Mouse (Mus musculus): Measurements from ENCODE around the gene Repin1. TPM values are rescaled to one million over a fixed set of nuclear protein-coding genes. Genes with fewer than 3 reads are reported as not detected.

The Repin1 gene
- polyA plus RNA-seq, 1 experiment from 2014 or later, result 44.3 TPM

GRCm38 (mm10) chr6:48582037-48582436 is 11.6 kb upstream of the Repin1 start:
- H3K9ac ChIP-seq, result no peak overlapping the region

DNA sequence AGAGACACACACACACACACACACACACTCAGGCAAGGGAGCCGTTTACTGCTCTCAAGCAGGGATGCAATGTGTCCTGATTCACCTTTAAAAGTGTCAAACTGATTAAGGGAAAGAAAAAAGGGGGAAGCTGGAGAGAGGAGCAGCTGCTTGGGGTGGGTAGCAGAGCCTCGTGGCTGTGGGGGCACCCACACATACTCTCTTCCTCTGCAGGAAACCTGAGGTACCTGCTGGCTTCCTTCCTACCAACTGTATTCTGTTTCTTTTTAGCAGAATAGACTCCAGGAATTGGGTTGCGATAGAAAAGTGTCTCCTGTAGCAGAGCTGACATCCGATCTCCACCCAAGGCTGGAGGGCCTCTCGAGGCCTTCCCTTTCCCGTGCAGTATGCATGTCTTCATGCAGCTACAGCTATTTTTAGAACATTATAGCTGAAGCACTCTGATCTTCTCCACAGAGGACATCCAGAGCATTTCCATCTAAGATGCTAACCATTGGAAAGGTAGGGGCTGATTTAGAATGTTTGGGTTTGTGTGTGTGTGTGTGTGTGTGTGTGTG is 4.4 kb upstream of the Repin1 start, which contains the start of gene Gm45021:
TSS of gene Gm45021 (plus strand) at position 417 of the 557 bp plus-strand sequence.
- Histone ChIP-seq H3K9ac (no peak within 1 kb of the TSS), H3K9me3 (no peaks in the 10 kb centered on the region), H3K27ac (replicated peaks) (no peak within 1 kb of the TSS), H3K4me1 (replicated peaks) (peaks cover 7% of the 10 kb centered on the region), H3K4me2 (no peak within 1 kb of the TSS), H3K4me3 (no peak within 1 kb of the TSS), H3K36me3 (no peaks in the 10 kb centered on the region), H3K27me3 (no peaks in the 10 kb centered on the region)
- WGBS, result 70% methylated on average over 6 of the region's 6 CpGs
- no peak for ATAC-seq (ENCODE audit: low FRiP score, low read depth)

More at GRCm38 (mm10) chr6:48582037-48582436, 11.6 kb upstream of the Repin1 start:
- Histone ChIP-seq H3K27me3 (no peaks in the 10 kb centered on the region), H3K4me3 (no peak overlapping the region), H3K9me3 (no peaks in the 10 kb centered on the region), H3K27ac (replicated peaks) (no peak overlapping the region), H3K4me1 (replicated peaks) (no peaks in the 10 kb centered on the region), H3K4me2 (no peak overlapping the region), H3K36me3 (no peaks in the 10 kb centered on the region)
- ATAC-seq (ENCODE audit: low FRiP score, low read depth), result 0 out of 2 replicates have a peak, but pooled peaks have one; percentile 27
- WGBS, result 73% methylated on average over 3 of the region's 3 CpGs

GRCm38 (mm10) chr6:48591221-48591845 is 2.4 kb upstream of the Repin1 start:
- Histone ChIP-seq H3K27ac (replicated peaks) (no peak overlapping the region), H3K4me1 (replicated peaks) (peaks cover 20% of the 10 kb centered on the region), H3K4me3 (no peak overlapping the region), H3K9ac (no peak overlapping the region), H3K36me3 (peaks cover 7% of the 10 kb centered on the region), H3K4me2 (no peak overlapping the region), H3K27me3 (no peaks in the 10 kb centered on the region), H3K9me3 (0 out of 2 replicates have a peak, but pooled peaks cover 5% of the 10 kb centered on the region)
- no peak for ATAC-seq (ENCODE audit: low FRiP score, low read depth)
- 69% methylated on average over 3 of the region's 3 CpGs for WGBS

DNA sequence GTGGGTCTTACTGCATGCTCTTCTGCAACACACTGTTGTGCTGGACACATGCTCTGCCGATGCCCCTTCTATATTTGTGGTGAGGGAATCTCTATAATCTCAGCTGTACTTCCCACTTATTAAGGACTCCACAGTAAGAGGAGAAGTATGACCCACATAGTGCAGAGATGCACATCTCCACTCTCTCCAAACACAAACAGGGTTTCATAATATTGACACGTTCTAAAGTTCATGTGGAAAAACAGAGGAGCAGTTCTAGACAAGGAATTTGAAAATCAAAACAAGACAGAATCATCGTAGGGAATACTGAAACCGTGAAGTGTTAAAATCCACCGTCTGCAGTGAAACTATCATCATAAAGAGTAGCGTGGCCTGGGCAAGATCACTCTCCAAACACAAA is 1.8 kb upstream of the Repin1 start:
- no peak overlapping the region for H3K4me2 ChIP-seq
- no peaks in the 10 kb centered on the region for H3K27me3 ChIP-seq
- no peak overlapping the region for H3K9ac ChIP-seq
- H3K4me3 ChIP-seq, result no peak overlapping the region
- H3K9me3 ChIP-seq, result peaks cover 11% of the 10 kb centered on the region; the same call in 1 of the 2 replicates
- no peak overlapping the region for H3K27ac ChIP-seq (replicated peaks)
- H3K4me1 ChIP-seq (replicated peaks), result peaks cover 20% of the 10 kb centered on the region
- no peak for ATAC-seq (ENCODE audit: low FRiP score, low read depth)
- peaks cover 12% of the 10 kb centered on the region for H3K36me3 ChIP-seq
- 90% methylated on average over 6 of the region's 6 CpGs for WGBS

GRCm38 (mm10) chr6:48594043-48594738 is 508 bp downstream of the Repin1 start:
- H3K4me1 ChIP-seq (replicated peaks), result peaks cover 20% of the 10 kb centered on the region
- peaks cover 35% of the 10 kb centered on the region for H3K36me3 ChIP-seq
- WGBS, result under 1% methylated on average over 41 of the region's 41 CpGs
- no peaks in the 10 kb centered on the region for H3K27me3 ChIP-seq
- H3K4me2 ChIP-seq, result peak overlapping the region; percentile 80
- peak overlapping the region; percentile 94 for H3K9ac ChIP-seq
- ATAC-seq (ENCODE audit: low FRiP score, low read depth), result peak; percentile 83
- H3K27ac ChIP-seq (replicated peaks), result peak overlapping the region; percentile 99
- peaks cover 22% of the 10 kb centered on the region for H3K9me3 ChIP-seq
- peak overlapping the region; percentile 89 for H3K4me3 ChIP-seq

DNA sequence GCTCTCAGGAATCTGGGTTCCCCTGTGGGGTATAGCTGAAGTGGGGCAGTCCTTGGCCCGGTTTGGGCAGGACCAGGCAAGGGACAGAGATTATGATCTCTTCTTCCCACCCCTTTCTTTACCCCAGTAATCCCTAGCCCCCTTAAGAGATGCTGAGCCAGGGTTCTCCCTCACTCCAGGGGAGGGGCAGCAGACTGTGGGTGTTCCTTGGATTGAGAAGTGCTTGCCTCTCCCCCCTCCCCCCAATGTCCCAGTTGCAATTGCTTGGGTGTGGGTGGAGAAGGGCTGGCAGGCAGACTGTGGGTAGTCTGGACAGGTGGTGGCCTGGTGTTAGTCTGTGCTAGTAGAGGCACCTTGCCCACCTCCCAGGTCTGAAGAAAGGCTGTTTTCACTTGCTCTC is 1.6 kb downstream of the Repin1 start:
- peaks cover 46% of the 10 kb centered on the region for H3K36me3 ChIP-seq

GRCm38 (mm10) chr6:48596545-48597232 is 3.0 kb downstream of the Repin1 start:
- 96% methylated on average over 45 of the region's 45 CpGs for WGBS
- Histone ChIP-seq H3K4me2 (no peak overlapping the region), H3K9ac (no peak overlapping the region), H3K27ac (replicated peaks) (no peak overlapping the region), H3K27me3 (no peaks in the 10 kb centered on the region), H3K36me3 (peaks cover 46% of the 10 kb centered on the region), H3K4me3 (no peak overlapping the region), H3K4me1 (replicated peaks) (peaks cover 31% of the 10 kb centered on the region), H3K9me3 (peaks cover 22% of the 10 kb centered on the region)
- no peak for ATAC-seq (ENCODE audit: low FRiP score, low read depth)

More for the DNA sequence above, 1.6 kb downstream of the Repin1 start:
- 62% methylated on average over 1 of the region's 1 CpGs for WGBS
- Histone ChIP-seq H3K27me3 (no peaks in the 10 kb centered on the region), H3K4me3 (peak overlapping the region; percentile 89), H3K27ac (replicated peaks) (no peak overlapping the region), H3K9me3 (peaks cover 22% of the 10 kb centered on the region), H3K4me2 (peak overlapping the region; percentile 80), H3K4me1 (replicated peaks) (peaks cover 20% of the 10 kb centered on the region), H3K9ac (no peak overlapping the region)
- no peak for ATAC-seq (ENCODE audit: low FRiP score, low read depth)

DNA sequence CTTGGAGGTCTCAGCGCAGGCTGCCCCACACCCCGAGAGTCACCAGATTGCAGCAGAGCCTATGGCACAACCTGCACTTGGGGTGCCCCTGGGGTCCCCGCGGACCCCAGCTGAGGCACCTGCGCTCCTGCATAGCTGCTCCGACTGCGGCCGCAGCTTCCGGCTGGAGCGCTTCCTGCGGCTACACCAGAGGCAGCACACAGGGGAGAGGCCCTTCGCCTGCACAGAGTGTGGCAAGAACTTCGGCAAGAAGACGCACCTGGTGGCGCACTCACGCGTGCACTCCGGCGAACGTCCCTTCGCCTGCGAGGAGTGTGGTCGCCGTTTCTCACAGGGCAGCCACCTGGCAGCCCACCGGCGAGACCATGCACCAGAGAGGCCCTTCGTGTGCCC is 3.5 kb downstream of the Repin1 start:
- Histone ChIP-seq H3K27me3 (no peaks in the 10 kb centered on the region), H3K36me3 (peaks cover 46% of the 10 kb centered on the region), H3K4me3 (no peak overlapping the region), H3K4me1 (replicated peaks) (peaks cover 31% of the 10 kb centered on the region), H3K9me3 (peaks cover 22% of the 10 kb centered on the region), H3K27ac (replicated peaks) (no peak overlapping the region), H3K9ac (no peak overlapping the region), H3K4me2 (no peak overlapping the region)
- 97% methylated on average over 27 of the region's 27 CpGs for WGBS
- no peak for ATAC-seq (ENCODE audit: low FRiP score, low read depth)

- H3K4me1 ChIP-seq (replicated peaks), result peaks cover 21% of the 10 kb centered on the region
- H3K9me3 ChIP-seq, result peaks cover 22% of the 10 kb centered on the region
- no peak overlapping the region for H3K9ac ChIP-seq
- H3K27ac ChIP-seq (replicated peaks), result peak overlapping the region; percentile 95
- no peak overlapping the region for H3K4me3 ChIP-seq
- H3K4me2 ChIP-seq, result no peak overlapping the region
- no peaks in the 10 kb centered on the region for H3K27me3 ChIP-seq
- H3K36me3 ChIP-seq, result peaks cover 46% of the 10 kb centered on the region
- no peak for ATAC-seq (ENCODE audit: low FRiP score, low read depth)
- WGBS, result 95% methylated on average over 1 of the region's 1 CpGs
Measured at GRCm38 (mm10) chr6:48600594-48600993, 6.9 kb downstream of the Repin1 start.

- peaks cover 21% of the 10 kb centered on the region for H3K4me1 ChIP-seq (replicated peaks)
- H3K9ac ChIP-seq, result peak within 1 kb of the TSS; percentile 99
- H3K27ac ChIP-seq (replicated peaks), result peak within 1 kb of the TSS; percentile 95
- peak within 1 kb of the TSS; percentile 65 for H3K4me3 ChIP-seq
- H3K36me3 ChIP-seq, result peaks cover 38% of the 10 kb centered on the region
- peak within 1 kb of the TSS; percentile 93 for H3K4me2 ChIP-seq
- H3K27me3 ChIP-seq, result no peaks in the 10 kb centered on the region
- ATAC-seq (ENCODE audit: low FRiP score, low read depth), result peak; percentile 99
- peaks cover 15% of the 10 kb centered on the region for H3K9me3 ChIP-seq
- WGBS, result 4% methylated on average over 42 of the region's 42 CpGs
Measured at GRCm38 (mm10) chr6:48601271-48602079, 7.8 kb downstream of the Repin1 start, which contains the start of gene Zfp775. Gene Zfp775 (plus strand): TSS chr6:48602063.

DNA sequence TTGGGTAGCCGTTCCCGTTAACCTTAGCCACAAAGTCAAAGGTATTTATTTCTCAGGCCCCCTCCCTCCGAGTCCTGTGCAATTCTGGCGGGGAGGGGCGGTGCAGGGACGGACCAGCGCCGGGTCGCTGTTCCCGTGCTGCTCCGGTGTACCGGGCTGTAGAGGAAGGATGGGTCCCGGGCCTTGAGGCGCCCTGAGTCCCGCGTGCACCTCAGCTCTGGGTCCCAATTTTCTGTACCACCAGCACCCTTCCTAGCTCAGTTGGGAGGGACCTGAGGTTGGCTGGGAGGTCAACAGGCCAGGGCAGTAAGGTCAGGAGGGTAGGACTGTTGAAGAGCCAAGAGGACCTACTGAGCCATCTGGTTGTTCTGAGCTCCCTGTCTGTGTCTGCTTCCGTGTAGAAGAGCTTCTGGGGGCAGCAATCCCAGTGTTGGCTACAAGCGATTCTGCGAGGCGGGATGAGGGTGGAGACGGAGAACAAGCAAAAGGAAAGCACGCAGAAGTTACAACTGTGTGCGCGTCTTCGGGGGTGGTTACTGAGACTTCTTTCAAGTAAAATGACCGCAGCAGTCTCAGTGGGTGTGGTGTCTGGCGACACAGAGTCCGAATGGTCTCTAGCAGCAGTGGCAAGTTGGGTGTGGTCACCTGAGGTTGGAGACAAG is 8.5 kb downstream of the Repin1 start:
- ATAC-seq (ENCODE audit: low FRiP score, low read depth), result peak; percentile 89
- Histone ChIP-seq H3K9ac (peak overlapping the region; percentile 99), H3K27me3 (no peaks in the 10 kb centered on the region), H3K4me3 (peak overlapping the region; percentile 65), H3K36me3 (peaks cover 30% of the 10 kb centered on the region), H3K27ac (replicated peaks) (peak overlapping the region; percentile 95), H3K4me1 (replicated peaks) (peaks cover 21% of the 10 kb centered on the region), H3K9me3 (peaks cover 8% of the 10 kb centered on the region), H3K4me2 (peak overlapping the region; percentile 93)
- 0% methylated on average over 28 of the region's 28 CpGs for WGBS
